In genomic region chr11:109391200-109391599, GRCm38 (mm10) we compare ENCODE assay signal across 30 mouse cellular contexts. TPM values are rescaled to one million over a fixed set of nuclear protein-coding genes. Genes with fewer than 3 reads are reported as not detected.
DNase-seq lines count a peak whose midpoint lies in the region; ATAC-seq and TF ChIP-seq lines count a peak whose summit lies in the region.
"Had no signal": no experiment of that assay in that cellular context is flagged by ENCODE, and none has a peak within 500 bp of the region (broad histone marks: within the 10 kb centered on the region; RNA-seq: fewer than 3 reads in every experiment).

No protein-coding gene starts in this region.

- TF ChIP-seq CTCF in gastrocnemius, adult 2 months (IDR thresholded peaks at IDR 0.05) = no peak

- ATAC-seq in neural tube, embryonic 13.5 days (ENCODE audit: low read depth) = no peak
- no peak for ATAC-seq in neural tube, embryonic 15.5 days (ENCODE audit: low FRiP score)
- ATAC-seq: forebrain, embryonic 14.5 days; forebrain, postnatal 0 days; hindbrain, embryonic 16.5 days; intestine, embryonic 15.5 days had no signal

- no peak overlapping the region for H3K4me2 ChIP-seq in neural tube, embryonic 13.5 days
- H3K4me2 ChIP-seq in neural tube, embryonic 15.5 days = no peak overlapping the region
- H3K4me2 ChIP-seq: embryonic facial prominence, embryonic 12.5 days; embryonic facial prominence, embryonic 15.5 days; heart, embryonic 13.5 days; hindbrain, embryonic 13.5 days; intestine, embryonic 15.5 days had no signal

- H3K9ac ChIP-seq in neural tube, embryonic 13.5 days = no peak overlapping the region
- no peak overlapping the region for H3K9ac ChIP-seq in neural tube, embryonic 15.5 days (replicated peaks)
- H3K9ac ChIP-seq: embryonic facial prominence, embryonic 12.5 days; embryonic facial prominence, embryonic 15.5 days; forebrain, postnatal 0 days; heart, embryonic 13.5 days; hindbrain, embryonic 13.5 days; intestine, embryonic 15.5 days had no signal

- 78% methylated on average over 7 of the region's 7 CpGs for WGBS in neural tube, embryonic 13.5 days
- WGBS in neural tube, embryonic 15.5 days = 71% methylated on average over 7 of the region's 7 CpGs

- H3K27ac ChIP-seq in gastrocnemius, adult 2 months = peak overlapping the region; percentile 68; the same call in 1 of the 2 replicates
- peak overlapping the region; percentile 28; the same call in 1 of the 2 replicates for H3K27ac ChIP-seq in neural tube, embryonic 13.5 days (replicated peaks)
- no peak overlapping the region for H3K27ac ChIP-seq in neural tube, embryonic 15.5 days (replicated peaks)
- H3K27ac ChIP-seq: embryonic facial prominence, embryonic 12.5 days; embryonic facial prominence, embryonic 15.5 days; heart, adult 2 months; heart, embryonic 10.5 days; heart, embryonic 13.5 days; hindbrain, embryonic 13.5 days; intestine, embryonic 15.5 days had no signal

- peaks cover 15% of the 10 kb centered on the region for H3K4me1 ChIP-seq in neural tube, embryonic 13.5 days (replicated peaks)
- peaks cover 20% of the 10 kb centered on the region for H3K4me1 ChIP-seq in neural tube, embryonic 15.5 days

- intact Hi-C loops in gastrocnemius, adult 2 months (cut with DNase I) = no loop called here
- intact Hi-C loops in heart, postnatal 10 days (cut with DNase I) = no loop called here

- H3K27me3 ChIP-seq in neural tube, embryonic 13.5 days = no peaks in the 10 kb centered on the region
- no peaks in the 10 kb centered on the region for H3K27me3 ChIP-seq in neural tube, embryonic 15.5 days (replicated peaks)
- H3K27me3 ChIP-seq: embryonic facial prominence, embryonic 12.5 days; embryonic facial prominence, embryonic 15.5 days; heart, embryonic 13.5 days; hindbrain, embryonic 13.5 days; intestine, embryonic 15.5 days had no signal

- no peak overlapping the region for H3K4me3 ChIP-seq in gastrocnemius, adult 2 months
- H3K4me3 ChIP-seq in neural tube, embryonic 13.5 days = no peak overlapping the region
- no peak overlapping the region for H3K4me3 ChIP-seq in neural tube, embryonic 15.5 days (replicated peaks)
- H3K4me3 ChIP-seq: embryonic facial prominence, embryonic 12.5 days; embryonic facial prominence, embryonic 15.5 days; heart, adult 2 months; heart, embryonic 10.5 days; heart, embryonic 13.5 days; hindbrain, embryonic 13.5 days; intestine, embryonic 15.5 days had no signal

- H3K9me3 ChIP-seq in neural tube, embryonic 13.5 days = no peaks in the 10 kb centered on the region
- H3K9me3 ChIP-seq in neural tube, embryonic 15.5 days (replicated peaks) = no peaks in the 10 kb centered on the region
- H3K9me3 ChIP-seq: embryonic facial prominence, embryonic 12.5 days; embryonic facial prominence, embryonic 15.5 days; heart, embryonic 10.5 days; heart, embryonic 13.5 days; hindbrain, embryonic 13.5 days; intestine, embryonic 15.5 days had no signal

- peaks cover 22% of the 10 kb centered on the region for H3K36me3 ChIP-seq in neural tube, embryonic 13.5 days
- H3K36me3 ChIP-seq in neural tube, embryonic 15.5 days = peaks cover 13% of the 10 kb centered on the region

- no peak for DNase-seq in gastrocnemius, adult 2 months
- no peak for DNase-seq in gastrocnemius, adult 8-10 months (ENCODE audit: low spot score in 2 of 2)
- peak; percentile 33 for DNase-seq in Muller cell, postnatal 12 days (ENCODE audit: inconsistent ontology term)
- DNase-seq in brain, adult 2 months (ENCODE audit: low read depth, low spot score) = peak; percentile 36
- no peak for DNase-seq in heart, postnatal 10 days
- DNase-seq: cerebellum, adult 18-20 months; cerebellum, adult 9-10 months; cerebellum, postnatal 14 days; forebrain, postnatal 0 days; gastrocnemius, postnatal 10 days; gastrocnemius, postnatal 36 days; heart, adult 2 months; kidney, adult 11 months had no signal

RNA-seq across cellular contexts. Expression of gene 9930022D16Rik, which starts 22.5 kb away (rescaled TPM):
- total RNA-seq in gastrocnemius, adult 2 months (2021) = not detected
- not detected for total RNA-seq in gastrocnemius, adult 8-10 months (2022)
- not detected in 2 replicates for polyA plus RNA-seq in neural tube, embryonic 13.5 days (2015; fragmentation: Nextera tagmentation; extraction: Ambion mirVana)
- polyA plus RNA-seq in neural tube, embryonic 15.5 days (2015; fragmentation: Nextera tagmentation; extraction: Ambion mirVana) = 0.05 TPM in 1 of 2 replicates, not detected in the other
- total RNA-seq in heart, postnatal 10 days (2021) = not detected
- total RNA-seq: adrenal gland, adult 2 months; common myeloid progenitor, adult 5-6 weeks; ES-E14; forebrain, postnatal 0 days; gastrocnemius, postnatal 10 days; gastrocnemius, postnatal 36 days; granulocyte monocyte progenitor cell, adult 5-6 weeks; heart, adult 2 months; heart, postnatal 25 days had no signal
- polyA plus RNA-seq: adrenal gland, adult 2 months; embryonic facial prominence, embryonic 12.5 days; embryonic facial prominence, embryonic 15.5 days; forebrain, embryonic 11.5 days; forebrain, embryonic 14.5 days; forebrain, postnatal 0 days; heart, adult 2 months; heart, embryonic 10.5 days; heart, embryonic 13.5 days; heart, embryonic 16.5 days; hindbrain, embryonic 13.5 days; hindbrain, embryonic 16.5 days; intestine, embryonic 15.5 days had no signal

RNA-seq across cellular contexts. Expression of gene Gna13, which starts 28.6 kb away (rescaled TPM):
- total RNA-seq in gastrocnemius, adult 2 months (2021) = 10 to 100 TPM; 25.6 to 27.8 TPM
- 10 to 100 TPM; 23.3 to 30.3 (median 28.4) TPM for total RNA-seq in gastrocnemius, adult 8-10 months (2022)
- polyA plus RNA-seq in neural tube, embryonic 13.5 days (2015; fragmentation: Nextera tagmentation; extraction: Ambion mirVana) = 16.6 and 16.8 TPM in 2 replicates
- polyA plus RNA-seq in neural tube, embryonic 15.5 days (2015; fragmentation: Nextera tagmentation; extraction: Ambion mirVana) = 16.8 and 20.2 TPM in 2 replicates
- 10 to 100 TPM; 45.7 to 48.7 TPM for total RNA-seq in heart, postnatal 10 days (2021)

RNA-seq across cellular contexts. Expression of gene Amz2, which starts 34.5 kb away (rescaled TPM):
- total RNA-seq in gastrocnemius, adult 2 months (2021) = 10 to 100 TPM; 70.4 to 71.7 TPM
- total RNA-seq in gastrocnemius, adult 8-10 months (2022) = 10 to 100 TPM; 64.3 to 84.3 (median 72.6) TPM
- 49.1 and 61.1 TPM in 2 replicates for polyA plus RNA-seq in neural tube, embryonic 13.5 days (2015; fragmentation: Nextera tagmentation; extraction: Ambion mirVana)
- polyA plus RNA-seq in neural tube, embryonic 15.5 days (2015; fragmentation: Nextera tagmentation; extraction: Ambion mirVana) = 50.1 and 50.7 TPM in 2 replicates
- total RNA-seq in heart, postnatal 10 days (2021) = 10 to 100 TPM; 42.9 to 46.8 TPM

Comparison
In these comparisons a context has a peak if more than half of its experiments do, and no peak if none do; other contexts are left out.
1. DNase-seq: peak in Muller cell, postnatal 12 days (single experiment) and brain, adult 2 months (single experiment); none in gastrocnemius, adult 2 months (single experiment), gastrocnemius, adult 8-10 months (0 of 2) and heart, postnatal 10 days (0 of 2).